Mouse (Mus musculus): Measurements from ENCODE around the gene Arhgef18.

The Arhgef18 gene

GRCm38 (mm10) chr8:3502217-3502616 is 109.4 kb downstream of the Arhgef18 start:
- DNase-seq (ENCODE audit: low spot score) = no peak
